Mouse (Mus musculus) Patski (cell line): ENCODE results near the gene Tenm3. TPM values are rescaled to one million over a fixed set of nuclear protein-coding genes. Genes with fewer than 3 reads are reported as not detected.

ENCODE experiments used
- ATAC-seq: fragments of 100-300 bp; one replicate; pipeline ENCODE4 v1.8.0; 2021
- CTCF ChIA-PET: fragments of 350-600 bp; sonication (Branson Sonifier 250); formaldehyde crosslinking; loops from one replicate; lab custom pipeline; 2022; ENCODE audit warnings: inconsistent platforms; lab: Charles Lee
- POLR2A ChIA-PET: fragments of 350-600 bp; sonication (Branson Sonifier 250); formaldehyde crosslinking; loops from one replicate; lab custom pipeline; 2022; ENCODE audit warnings: antibody characterized with exemption, inconsistent platforms; lab: Charles Lee
- DNase-seq: peaks from one replicate; pipeline ENCODE4 v3.0.0-alpha.2; 2011; ENCODE audit warnings: low read depth, low spot score
- H3K27me3 ChIP-seq: fragments of 371-371 bp; one replicate; pipeline ENCODE4 v1.5.1; 2021
- CTCF ChIP-seq: fragments of 100-300 bp; IDR thresholded peaks from one replicate; pipeline ENCODE4 v1.5.1; 2021
- in situ Hi-C: fragments of 300-500 bp; cut with MboI; formaldehyde crosslinking; loops from 3 replicates; pipeline ENCODE4 v1.11.1; 2018; ENCODE audit warnings: low pct_unique_long_range_greater_than_20kb, mixed read lengths
- polyA plus RNA-seq: library from polyadenylated mRNA; unstranded; gene quantifications from one replicate; pipeline ENCODE4 v1.2.3, GENCODE M21; 2021

Gene Tenm3
- polyA plus RNA-seq, 1 experiment from 2014 or later: 3.0 TPM

DNA sequence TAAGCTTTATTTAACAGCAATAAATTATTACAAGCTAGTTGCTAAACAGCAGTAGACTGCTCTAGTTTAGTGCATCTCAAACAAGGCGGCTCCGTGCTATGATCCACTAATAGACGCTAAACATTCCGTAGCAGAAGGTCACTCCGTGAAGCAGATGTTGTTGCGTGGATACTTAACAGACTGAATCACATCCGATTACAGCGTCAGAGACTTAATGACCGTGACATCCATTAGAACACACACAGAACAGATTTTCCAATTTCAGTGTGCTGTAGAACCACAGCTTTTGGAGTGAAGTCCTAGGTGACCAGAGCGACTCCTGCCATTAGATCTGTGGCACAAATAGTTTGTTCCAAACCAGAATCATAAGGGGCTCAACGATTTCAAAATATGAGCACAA lies 426.0 kb downstream of the Tenm3 start:
- TF ChIP-seq CTCF: no peak
- CTCF ChIA-PET: interaction anchor here (0.7 to 1.2 kb wide), 2 partner anchors 15 to 174 kb away, joined by 3 read pairs; no protein-coding TSS in a partner anchor
- peaks cover 2% of the 10 kb centered on the region for H3K27me3 ChIP-seq
- no peak for DNase-seq
- ATAC-seq: no peak
- POLR2A ChIA-PET: no interaction called here
- in situ Hi-C loops: no loop called here

GRCm38 (mm10) chr8:48410916-48411315 lies 432.8 kb downstream of the Tenm3 start:
- POLR2A ChIA-PET: interaction anchor here (0.7 kb wide), 1 partner anchor 27 kb away, joined by 3 read pairs; no protein-coding TSS in a partner anchor
- no peaks in the 10 kb centered on the region for H3K27me3 ChIP-seq
- in situ Hi-C loops: no loop called here
- TF ChIP-seq CTCF: no peak
- CTCF ChIA-PET: interaction anchor here (0.7 kb wide), 1 partner anchor 13 kb away, joined by 3 read pairs; no protein-coding TSS in a partner anchor
- ATAC-seq: no peak
- DNase-seq: no peak

- H3K27me3 ChIP-seq: no peaks in the 10 kb centered on the region
- no peak for DNase-seq
- ChIA-PET POLR2A (no interaction called here), CTCF (no interaction called here)
- in situ Hi-C loops: no loop called here
- no peak for TF ChIP-seq CTCF
- no peak for ATAC-seq
Measured at GRCm38 (mm10) chr8:48400572-48400972, 443.2 kb downstream of the Tenm3 start.

GRCm38 (mm10) chr8:48385833-48386232 lies 457.9 kb downstream of the Tenm3 start:
- ChIA-PET POLR2A (no interaction called here), CTCF (interaction anchor here (0.9 kb wide), 1 partner anchor 20 kb away, joined by 3 read pairs; no protein-coding TSS in a partner anchor)
- in situ Hi-C loops: no loop called here
- DNase-seq: no peak
- peaks cover 2% of the 10 kb centered on the region for H3K27me3 ChIP-seq
- TF ChIP-seq CTCF: no peak
- ATAC-seq: no peak

GRCm38 (mm10) chr8:48380035-48380434 lies 463.7 kb downstream of the Tenm3 start:
- CTCF ChIA-PET: interaction anchor here (1.1 kb wide), 1 partner anchor 35 kb away, joined by 3 read pairs; no protein-coding TSS in a partner anchor
- POLR2A ChIA-PET: interaction anchor here (0.6 kb wide), 1 partner anchor 443 kb away, joined by 3 read pairs; no protein-coding TSS in a partner anchor
- DNase-seq (no peak), ATAC-seq (no peak)
- TF ChIP-seq CTCF: no peak
- in situ Hi-C loops: no loop called here
- peaks cover 13% of the 10 kb centered on the region for H3K27me3 ChIP-seq

DNA sequence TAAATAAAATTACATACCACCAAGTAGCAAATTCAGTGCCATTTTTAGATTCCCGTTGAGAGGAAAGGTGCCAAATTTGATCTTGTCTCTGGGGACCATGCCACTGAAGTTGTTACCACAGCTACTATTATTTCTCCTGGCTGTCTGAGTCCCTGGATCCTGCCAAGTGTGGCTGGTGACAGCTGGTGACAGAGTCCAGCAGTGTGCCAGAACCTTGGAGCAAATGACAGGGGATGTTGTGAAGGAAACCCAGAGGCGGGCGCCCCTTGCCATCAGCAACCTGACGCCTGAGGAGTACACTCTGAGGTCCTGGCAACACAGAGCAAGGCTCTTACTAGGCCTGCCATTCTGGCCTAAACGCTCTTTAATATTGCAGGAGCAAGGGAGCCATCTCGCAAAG lies 467.0 kb downstream of the Tenm3 start:
- TF ChIP-seq CTCF: no peak
- DNase-seq: no peak
- peaks cover 13% of the 10 kb centered on the region for H3K27me3 ChIP-seq
- in situ Hi-C loops: no loop called here
- POLR2A ChIA-PET: interaction anchor here (0.7 to 1.2 kb wide), 2 partner anchors 59 to 113 kb away, joined by 3 to 7 read pairs; no protein-coding TSS in a partner anchor
- ATAC-seq: no peak
- CTCF ChIA-PET: no interaction called here

- ChIA-PET CTCF (no interaction called here), POLR2A (no interaction called here)
- DNase-seq (no peak), ATAC-seq (no peak)
- no peak for TF ChIP-seq CTCF
- peaks cover 4% of the 10 kb centered on the region for H3K27me3 ChIP-seq
- in situ Hi-C loops: no loop called here
Measured at GRCm38 (mm10) chr8:48375183-48375582, 468.6 kb downstream of the Tenm3 start.

GRCm38 (mm10) chr8:48373404-48373803 lies 470.3 kb downstream of the Tenm3 start:
- ATAC-seq: no peak
- POLR2A ChIA-PET: no interaction called here

DNA sequence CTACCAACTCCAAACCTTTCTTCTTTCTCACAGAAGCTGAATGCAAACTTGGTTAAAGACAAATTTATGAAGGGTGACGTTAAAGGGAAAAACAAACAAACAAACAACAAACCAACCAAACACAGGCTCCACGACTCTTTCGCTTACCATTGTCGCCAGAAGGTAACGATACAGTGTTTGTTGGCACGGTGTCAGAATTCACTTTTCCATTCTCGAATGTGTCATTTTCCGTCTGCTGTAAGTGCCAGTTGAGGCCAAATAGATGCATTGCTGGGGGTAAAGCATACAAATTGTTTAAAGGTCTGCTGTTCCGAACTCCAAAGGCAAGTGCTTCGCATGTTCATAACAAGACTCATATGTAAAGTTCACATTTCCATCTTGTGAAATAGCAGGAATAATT lies 476.6 kb downstream of the Tenm3 start:
- ChIA-PET CTCF (no interaction called here), POLR2A (no interaction called here)
- H3K27me3 ChIP-seq: peaks cover 3% of the 10 kb centered on the region
- DNase-seq (no peak), ATAC-seq (no peak)
- in situ Hi-C loops: no loop called here
- no peak for TF ChIP-seq CTCF

More at GRCm38 (mm10) chr8:48373404-48373803, 470.3 kb downstream of the Tenm3 start:
- TF ChIP-seq CTCF: no peak
- no peak for DNase-seq
- CTCF ChIA-PET: no interaction called here
- H3K27me3 ChIP-seq: peaks cover 4% of the 10 kb centered on the region
- in situ Hi-C loops: no loop called here

DNA sequence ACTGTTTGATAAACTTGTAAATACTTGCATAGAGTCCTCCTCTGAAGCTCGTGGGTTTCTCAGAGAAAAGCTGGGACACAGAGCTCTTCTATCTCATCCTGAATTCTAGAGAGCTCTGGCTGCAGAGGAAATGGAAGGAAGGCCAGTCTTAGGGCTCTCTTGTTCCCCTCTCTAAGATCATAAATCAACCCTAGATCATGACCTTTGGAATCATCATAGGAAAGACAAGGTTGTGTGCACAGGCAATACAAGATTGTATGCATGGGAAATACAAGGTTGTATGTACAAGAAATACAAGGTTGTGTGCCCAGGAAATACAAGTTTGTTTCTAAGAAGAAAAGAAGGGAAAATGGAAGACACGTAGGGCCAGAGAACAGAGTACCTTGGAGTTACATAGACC lies 486.9 kb downstream of the Tenm3 start:
- in situ Hi-C loops: no loop called here
- TF ChIP-seq CTCF: no peak
- ChIA-PET POLR2A (no interaction called here), CTCF (interaction anchor here (0.7 kb wide), 1 partner anchor 35 kb away, joined by 3 read pairs; no protein-coding TSS in a partner anchor)
- ATAC-seq: no peak
- H3K27me3 ChIP-seq: no peaks in the 10 kb centered on the region
- DNase-seq: no peak

GRCm38 (mm10) chr8:48353458-48353857 lies 490.3 kb downstream of the Tenm3 start:
- no peak for ATAC-seq
- TF ChIP-seq CTCF: no peak
- in situ Hi-C loops: no loop called here
- POLR2A ChIA-PET: no interaction called here
- no peak for DNase-seq
- CTCF ChIA-PET: no interaction called here
- H3K27me3 ChIP-seq: no peaks in the 10 kb centered on the region
